Mouse (Mus musculus): ENCODE results near the gene Sphkap.

- no peak for TF ChIP-seq CTCF (IDR thresholded peaks at IDR 0.05)
- TF ChIP-seq EP300 (IDR thresholded peaks at IDR 0.05) = no peak
Measured at GRCm38 (mm10) chr1:83227946-83228345, 180.1 kb downstream of the Sphkap start.
